Mouse (Mus musculus) activated CD4-positive, CD25-positive, alpha-beta regulatory T cell, adult 9 weeks (primary cell): ENCODE results near the gene Pde8b. TPM values are rescaled to one million over a fixed set of nuclear protein-coding genes. Genes with fewer than 3 reads are reported as not detected.

Experiments used
- polyA plus RNA-seq: library from polyadenylated mRNA; unstranded; fragments of 100-300 nt; shearing (Covaris generic); gene quantifications from one replicate; pipeline ENCODE4 v1.2.1, GENCODE M21; 2017

The Pde8b gene
- 1.1 TPM for polyA plus RNA-seq

GRCm38 (mm10) chr13:95249511-95250456 lies at the start of gene Pde8b:
Gene Pde8b, minus strand, starts transcription at chr13:95250336.

GRCm38 (mm10) chr13:94976219-94977186 lies 273.6 kb downstream of the Pde8b start, which contains the start of gene Wdr41:
Gene Wdr41, plus strand, starts transcription at chr13:94976344.

Other genes starting within 250 kb of the Pde8b start
- gene Zbed3, start 73.3 kb upstream of the Pde8b start, polyA plus RNA-seq = 0.95 TPM
- 4.3 TPM for gene Aggf1, start 125.0 kb upstream of the Pde8b start, polyA plus RNA-seq
- gene Crhbp, start 194.6 kb upstream of the Pde8b start, polyA plus RNA-seq = not detected
- gene S100z, start 228.4 kb upstream of the Pde8b start, polyA plus RNA-seq = not detected